Mouse (Mus musculus) hindbrain, postnatal 0 days (tissue): Measurements from ENCODE around the gene Klhl13. TPM values are rescaled to one million over a fixed set of nuclear protein-coding genes. Genes with fewer than 3 reads are reported as not detected.

Experiments
- ATAC-seq: fragments of 200-750 bp; cut with Nextera tagmentation; 2 replicates; pipeline ENCODE4 v1.8.0; 2017; ENCODE audit warnings: mild to moderate bottlenecking, moderate TSS enrichment, moderate library complexity
- DNase-seq: peaks from one replicate; pipeline ENCODE4 v3.0.0-alpha.2; 2015; ENCODE audit warnings: low spot score
- H3K27ac ChIP-seq: fragments of 300-500 bp; sonication (generic); 2 replicates; pipeline ENCODE4 v1.5.1; 2014; ENCODE audit warnings: mild to moderate bottlenecking
- H3K27me3 ChIP-seq: fragments of 300-500 bp; sonication (generic); 2 replicates; pipeline ENCODE4 v1.6.1; 2014; ENCODE audit warnings: low read length, mixed read lengths; ENCODE audit not compliant: insufficient read depth
- H3K36me3 ChIP-seq: fragments of 300-500 bp; sonication (generic); 2 replicates; pipeline ENCODE4 v1.6.1; 2014; ENCODE audit warnings: low read length, mixed read lengths; ENCODE audit not compliant: insufficient read depth
- H3K4me1 ChIP-seq: fragments of 300-500 bp; sonication (generic); 2 replicates; pipeline ENCODE4 v1.6.1; 2014; ENCODE audit warnings: antibody characterized with exemption, low read length, mixed read lengths; ENCODE audit not compliant: insufficient read depth
- H3K4me2 ChIP-seq: fragments of 300-500 bp; sonication (generic); 2 replicates; pipeline ENCODE4 v1.6.1; 2014; ENCODE audit warnings: low read depth, mild to moderate bottlenecking, low read length, moderate library complexity, mixed read lengths
- H3K4me3 ChIP-seq: fragments of 300-500 bp; sonication (generic); 2 replicates; pipeline ENCODE4 v1.5.1; 2014; ENCODE audit warnings: low read length
- H3K9ac ChIP-seq: fragments of 300-500 bp; sonication (generic); replicated peaks from 2 replicates; pipeline ENCODE4 v1.6.1; 2014; ENCODE audit warnings: mild to moderate bottlenecking, low read length, moderate library complexity, mixed read lengths
- H3K9me3 ChIP-seq: fragments of 300-500 bp; sonication (generic); 2 replicates; pipeline ENCODE4 v1.6.1; 2016; ENCODE audit warnings: low read length, mixed read lengths
- CTCF ChIP-seq: IDR thresholded peaks from 2 replicates; pipeline ENCODE4 v1.5.1; 2016; ENCODE audit warnings: antibody characterized with exemption, control low read depth, low read depth
- WGBS: fragments of 180-500 bp; shearing (Covaris S2); extraction: QIAGEN DNeasy Blood & Tissue Kit; methylation state at CpG from one replicate; pipeline ENCODE4 v1.1.7; 2014; 5-methylcytosine and 5-hydroxymethylcytosine counted together
- polyA plus RNA-seq: library from polyadenylated mRNA; unstranded; fragments of >200 nt; fragmentation: Nextera tagmentation; extraction: Ambion mirVana; gene quantifications from 2 replicates; pipeline ENCODE4 v1.2.1, GENCODE M21; 2015
- total RNA-seq: library from RNA; depleted of rRNA; stranded (reverse); fragments of >200 nt; gene quantifications from 2 replicates; pipeline ENCODE4 v1.2.3, GENCODE M21; 2014; rRNA removed

Gene Klhl13
- total RNA-seq, result 149 and 150 TPM in 2 replicates
- polyA plus RNA-seq, result 108 and 119 TPM in 2 replicates

GRCm38 (mm10) chrX:23364514-23365381 lies at the start of gene Klhl13:
Gene Klhl13, minus strand, starts transcription at chrX:23365082.
- Histone ChIP-seq H3K4me2 (peak within 1 kb of the TSS; percentile 56), H3K4me3 (peak within 1 kb of the TSS; percentile 57), H3K27me3 (no peaks in the 10 kb centered on the region), H3K27ac (peak within 1 kb of the TSS; percentile 72), H3K4me1 (no peaks in the 10 kb centered on the region; the same call in 1 of the 2 replicates), H3K9me3 (no peaks in the 10 kb centered on the region), H3K36me3 (no peaks in the 10 kb centered on the region), H3K9ac (peak within 1 kb of the TSS; percentile 62)
- TF ChIP-seq CTCF, result 0 out of 2 replicates have a peak, but pooled peaks have one; percentile 1
- 19% methylated on average over 43 of the region's 45 CpGs for WGBS
- ATAC-seq (peak; percentile 88), DNase-seq (peak; percentile 59)

GRCm38 (mm10) chrX:23409296-23410149 lies 44.6 kb upstream of the Klhl13 start:
- H3K27me3 ChIP-seq, result no peaks in the 10 kb centered on the region
- 61% methylated on average over 4 of the region's 4 CpGs for WGBS
- H3K4me1 ChIP-seq, result no peaks in the 10 kb centered on the region
- no peak overlapping the region for H3K27ac ChIP-seq
- no peak overlapping the region for H3K9ac ChIP-seq
- no peaks in the 10 kb centered on the region for H3K9me3 ChIP-seq
- no peaks in the 10 kb centered on the region for H3K36me3 ChIP-seq
- DNase-seq (no peak), ATAC-seq (no peak)
- no peak overlapping the region for H3K4me2 ChIP-seq
- no peak for TF ChIP-seq CTCF
- no peak overlapping the region for H3K4me3 ChIP-seq

GRCm38 (mm10) chrX:23388716-23389115 lies 23.8 kb upstream of the Klhl13 start:
- ATAC-seq, result no peak
- Histone ChIP-seq H3K9ac (no peak overlapping the region), H3K36me3 (no peaks in the 10 kb centered on the region), H3K27me3 (no peaks in the 10 kb centered on the region), H3K4me2 (no peak overlapping the region), H3K4me3 (no peak overlapping the region), H3K4me1 (no peaks in the 10 kb centered on the region), H3K27ac (no peak overlapping the region), H3K9me3 (no peaks in the 10 kb centered on the region)
- DNase-seq, result no peak
- whole genome bisulfite sequencing, result 77% methylated on average over 4 of the region's 4 CpGs
- TF ChIP-seq CTCF, result no peak

GRCm38 (mm10) chrX:23363441-23363840 lies 1.4 kb downstream of the Klhl13 start:
- H3K27ac ChIP-seq, result no peak overlapping the region
- H3K4me3 ChIP-seq, result peak overlapping the region; percentile 57
- no peak overlapping the region for H3K9ac ChIP-seq
- H3K4me1 ChIP-seq, result no peaks in the 10 kb centered on the region; the same call in 1 of the 2 replicates
- H3K27me3 ChIP-seq, result no peaks in the 10 kb centered on the region
- ATAC-seq (no peak), DNase-seq (peak; percentile 11)
- H3K36me3 ChIP-seq, result no peaks in the 10 kb centered on the region
- no peak for TF ChIP-seq CTCF
- 39% methylated on average over 6 of the region's 6 CpGs for WGBS
- H3K4me2 ChIP-seq, result peak overlapping the region; percentile 56
- H3K9me3 ChIP-seq, result no peaks in the 10 kb centered on the region

- Histone ChIP-seq H3K4me2 (no peak overlapping the region), H3K4me1 (no peaks in the 10 kb centered on the region; the same call in 1 of the 2 replicates), H3K4me3 (no peak overlapping the region), H3K9me3 (no peaks in the 10 kb centered on the region), H3K27me3 (no peaks in the 10 kb centered on the region), H3K27ac (no peak overlapping the region), H3K9ac (no peak overlapping the region), H3K36me3 (no peaks in the 10 kb centered on the region)
- 88% methylated on average over 3 of the region's 3 CpGs for WGBS
- ATAC-seq (no peak), DNase-seq (no peak)
- no peak for TF ChIP-seq CTCF
Measured at GRCm38 (mm10) chrX:23360446-23360845, 4.4 kb downstream of the Klhl13 start.

GRCm38 (mm10) chrX:23350083-23350482 lies 14.8 kb downstream of the Klhl13 start:
- ATAC-seq, result no peak
- no peaks in the 10 kb centered on the region for H3K4me1 ChIP-seq
- H3K4me3 ChIP-seq, result no peak overlapping the region
- 88% methylated on average over 1 of the region's 1 CpGs for WGBS
- no peaks in the 10 kb centered on the region for H3K27me3 ChIP-seq
- H3K9me3 ChIP-seq, result no peaks in the 10 kb centered on the region
- no peak overlapping the region for H3K27ac ChIP-seq
- H3K36me3 ChIP-seq, result no peaks in the 10 kb centered on the region
- H3K9ac ChIP-seq, result no peak overlapping the region
- TF ChIP-seq CTCF, result peak; percentile 25; the same call in 1 of the 2 replicates
- H3K4me2 ChIP-seq, result no peak overlapping the region
- DNase-seq, result peak; percentile 5
